Mouse (Mus musculus) layer of hippocampus, postnatal 10 days (tissue): ENCODE results near the gene Abhd17b. TPM values are rescaled to one million over a fixed set of nuclear protein-coding genes. Genes with fewer than 3 reads are reported as not detected.

ENCODE experiments used
- DNase-seq, 2 experiments: peaks; one replicate each; pipeline ENCODE4 v3.0.0; 2021; ENCODE audit warnings: low spot score in 2 of 2
- total RNA-seq, 2 experiments: library from RNA; stranded (reverse); gene quantifications; 2 replicates each; pipeline ENCODE4 v1.2.3; 2021

Gene Abhd17b
- total RNA-seq, 2 experiments from 2014 or later = 60.7 to 62.3 TPM

DNA sequence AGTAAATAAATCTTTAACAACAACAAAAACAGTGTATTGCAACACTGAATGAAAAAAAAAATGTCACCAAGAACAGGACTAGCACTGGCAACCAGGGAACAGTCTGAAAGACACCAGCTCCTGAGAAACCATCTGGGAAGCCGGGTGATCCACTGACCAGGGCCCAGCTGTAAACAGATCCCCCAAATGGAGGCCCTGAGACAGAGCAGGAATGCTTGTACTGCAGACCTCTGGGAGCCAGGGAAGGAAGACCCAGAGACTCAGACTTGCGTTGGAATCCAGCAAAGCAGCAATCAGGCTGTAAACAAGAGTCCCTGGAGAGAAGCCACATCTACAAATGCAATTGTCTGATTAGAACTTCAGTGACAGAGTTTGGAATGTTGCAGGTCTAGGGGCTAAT is 74.1 kb downstream of the Abhd17b start:
- no peak for DNase-seq

DNA sequence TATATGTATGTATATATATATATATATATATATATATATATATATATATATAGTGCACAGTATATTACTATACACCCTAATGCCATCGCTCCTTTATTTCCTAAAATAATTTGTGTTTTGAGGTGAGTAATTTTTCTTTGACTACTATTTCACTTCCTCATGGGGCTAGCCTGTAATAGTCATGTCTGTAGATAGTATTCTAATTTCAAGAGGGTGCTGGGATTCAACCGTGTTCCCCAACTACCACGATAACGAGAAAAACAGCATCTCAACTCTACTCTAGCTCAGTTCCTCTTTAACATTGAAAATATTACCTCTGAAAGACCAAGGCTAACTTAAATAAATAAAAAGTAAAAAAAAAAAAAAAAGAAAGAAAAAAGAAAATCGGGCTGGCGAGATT is 75.4 kb downstream of the Abhd17b start:
- DNase-seq = no peak

DNA sequence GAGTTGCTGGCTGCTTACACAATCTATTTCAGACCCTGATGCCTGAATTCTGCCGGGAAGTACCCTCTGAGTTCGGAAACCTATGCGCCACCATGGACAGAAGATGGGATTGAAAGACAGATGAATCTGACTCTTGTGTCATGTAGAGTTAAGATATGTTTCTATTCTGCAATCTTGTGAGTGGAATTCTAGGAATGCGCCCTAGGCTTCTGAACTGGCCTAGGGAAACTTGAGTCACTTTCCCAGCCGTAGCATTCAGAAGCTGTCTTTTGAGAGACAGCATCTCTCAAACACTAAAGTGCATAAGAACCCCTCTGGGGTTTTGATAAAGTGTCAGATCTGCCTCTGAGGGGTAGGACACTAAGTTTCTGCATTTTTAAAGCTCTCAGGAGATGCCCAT is 78.9 kb downstream of the Abhd17b start:
- DNase-seq = no peak

DNA sequence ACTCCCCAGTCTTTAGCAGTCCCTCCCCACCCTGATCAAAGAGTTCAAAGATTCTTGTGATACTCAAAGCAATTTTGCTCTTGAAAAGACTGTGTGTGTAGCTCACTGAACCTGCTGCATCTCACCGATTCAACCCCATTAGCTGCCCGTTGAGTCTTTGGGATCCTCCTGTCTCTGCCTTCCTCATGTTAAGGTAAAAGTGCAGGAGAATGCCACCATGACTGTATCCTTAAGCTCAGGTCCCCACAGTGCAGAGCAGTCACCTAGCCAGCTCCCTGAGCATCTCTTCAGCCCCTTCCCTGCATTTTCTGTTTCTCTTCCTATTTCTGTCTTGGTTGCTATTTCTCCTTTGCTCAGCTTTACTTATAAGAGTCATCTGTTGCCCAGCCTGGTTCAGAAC is 80.2 kb downstream of the Abhd17b start:
- DNase-seq = no peak

DNA sequence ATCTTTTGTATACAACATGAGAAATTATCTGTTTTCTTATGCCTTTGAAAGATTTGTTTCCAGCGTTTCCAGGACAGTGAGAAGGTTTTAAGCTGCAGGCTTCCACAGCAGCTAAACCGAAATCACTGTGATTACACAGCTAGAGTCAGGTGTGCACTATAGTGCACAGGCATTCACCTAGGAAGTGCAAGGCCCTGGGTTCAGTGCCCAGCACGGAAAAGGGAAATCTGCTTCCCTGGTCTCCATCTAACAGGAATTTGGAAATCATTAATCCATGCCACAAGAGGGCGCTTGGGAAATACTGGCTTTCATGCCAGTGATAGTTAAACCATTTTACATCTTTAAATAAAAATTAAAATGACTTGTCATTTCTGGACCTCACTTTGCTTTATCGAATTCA is 81.1 kb downstream of the Abhd17b start:
- peak; percentile 53 to 64 for DNase-seq

Other genes starting within 250 kb of the Abhd17b start
- 100 to 1,000 TPM; 153 to 155 TPM for gene Gda, start 179.7 kb upstream of the Abhd17b start, total RNA-seq
- gene 1110059E24Rik, start 209 bp upstream of the Abhd17b start, total RNA-seq = 10 to 100 TPM; 24.2 to 26.0 TPM
- gene Cemip2, start 125.2 kb downstream of the Abhd17b start, total RNA-seq = 10 to 100 TPM; 18.5 to 22.9 TPM